Mouse (Mus musculus): ENCODE results near the gene Slc38a10. TPM values are rescaled to one million over a fixed set of nuclear protein-coding genes. Genes with fewer than 3 reads are reported as not detected.

The Slc38a10 gene
- polyA plus RNA-seq, 1 experiment: 81.9 TPM

DNA sequence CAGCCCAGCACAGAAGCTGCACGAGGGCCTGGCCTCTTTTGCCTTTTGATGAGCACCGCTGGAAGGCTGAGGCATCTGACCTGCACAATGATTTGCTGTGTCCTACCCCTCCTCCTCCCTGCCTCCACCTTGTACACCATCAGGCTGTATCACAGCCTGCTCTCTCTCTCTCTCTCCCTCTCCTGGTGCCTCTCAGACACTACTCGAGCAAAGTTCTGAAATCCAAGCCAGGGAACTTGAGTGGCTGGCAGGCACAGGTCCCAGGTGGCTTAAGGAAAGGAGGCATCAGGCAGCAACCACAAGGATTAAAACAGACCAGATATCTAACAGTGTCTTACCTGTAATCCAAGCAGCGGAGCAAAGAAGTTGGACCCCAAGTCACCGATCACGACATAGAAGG, 10.9 kb downstream of the Slc38a10 start:
- peaks cover 9% of the 10 kb centered on the region; the same call in 1 of the 2 replicates for H3K4me1 ChIP-seq (ENCODE audit: control insufficient read depth, insufficient read depth, insufficient read length)
- WGBS: 85% methylated on average over 6 of the region's 6 CpGs
- TF ChIP-seq CTCF (IDR thresholded peaks at IDR 0.05; ENCODE audit: extremely low read depth, insufficient read depth, insufficient read length, insufficient replicate concordance) (no peak), POLR2A (IDR thresholded peaks at IDR 0.05; ENCODE audit: low read depth, low read length) (no peak)

DNA sequence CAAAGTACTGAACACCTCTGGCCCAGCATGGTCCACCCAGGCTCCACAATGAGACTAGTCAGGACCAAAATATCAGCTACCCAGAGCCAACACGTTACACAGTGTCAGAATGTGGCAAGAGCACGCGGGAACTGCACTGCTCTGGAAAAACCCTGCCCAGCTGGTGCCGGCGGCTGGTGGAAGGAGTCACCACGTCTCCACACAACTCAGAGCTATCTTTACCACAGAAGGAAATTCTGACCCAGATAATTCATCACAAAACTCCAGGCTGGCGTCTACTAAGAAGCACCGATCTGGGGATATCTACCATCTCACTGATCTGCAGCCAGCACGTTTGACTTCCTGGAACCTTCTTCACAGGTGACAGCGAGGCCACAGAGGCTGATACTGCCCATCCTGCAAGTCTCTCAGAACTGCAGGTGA, 11.8 kb downstream of the Slc38a10 start:
- TF ChIP-seq POLR2A (IDR thresholded peaks at IDR 0.05; ENCODE audit: low read depth, low read length) (no peak), CTCF (IDR thresholded peaks at IDR 0.05; ENCODE audit: extremely low read depth, insufficient read depth, insufficient read length, insufficient replicate concordance) (no peak)
- no peaks in the 10 kb centered on the region for H3K27me3 ChIP-seq (ENCODE audit: control insufficient read depth, insufficient read depth, low read length)
- H3K4me3 ChIP-seq (ENCODE audit: extremely low read depth, insufficient read depth, insufficient read length): no peak overlapping the region
- H3K27ac ChIP-seq (ENCODE audit: insufficient read depth, low read length): no peak overlapping the region
- peaks cover 9% of the 10 kb centered on the region; the same call in 1 of the 2 replicates for H3K4me1 ChIP-seq (ENCODE audit: control insufficient read depth, insufficient read depth, insufficient read length)
- no peak for DNase-seq (ENCODE audit: low read depth in 1 of 2, low spot score in 2 of 2)
- peaks cover 24% of the 10 kb centered on the region for H3K36me3 ChIP-seq (ENCODE audit: control insufficient read depth, insufficient read depth, low read length)
- 64% methylated on average over 10 of the region's 10 CpGs for WGBS

More for the DNA sequence above, 10.9 kb downstream of the Slc38a10 start:
- H3K4me3 ChIP-seq (ENCODE audit: extremely low read depth, insufficient read depth, insufficient read length): no peak overlapping the region
- DNase-seq (ENCODE audit: low read depth in 1 of 2, low spot score in 2 of 2): no peak
- peaks cover 23% of the 10 kb centered on the region for H3K36me3 ChIP-seq (ENCODE audit: control insufficient read depth, insufficient read depth, low read length)
- no peak overlapping the region for H3K27ac ChIP-seq (ENCODE audit: insufficient read depth, low read length)
- H3K27me3 ChIP-seq (ENCODE audit: control insufficient read depth, insufficient read depth, low read length): no peaks in the 10 kb centered on the region

DNA sequence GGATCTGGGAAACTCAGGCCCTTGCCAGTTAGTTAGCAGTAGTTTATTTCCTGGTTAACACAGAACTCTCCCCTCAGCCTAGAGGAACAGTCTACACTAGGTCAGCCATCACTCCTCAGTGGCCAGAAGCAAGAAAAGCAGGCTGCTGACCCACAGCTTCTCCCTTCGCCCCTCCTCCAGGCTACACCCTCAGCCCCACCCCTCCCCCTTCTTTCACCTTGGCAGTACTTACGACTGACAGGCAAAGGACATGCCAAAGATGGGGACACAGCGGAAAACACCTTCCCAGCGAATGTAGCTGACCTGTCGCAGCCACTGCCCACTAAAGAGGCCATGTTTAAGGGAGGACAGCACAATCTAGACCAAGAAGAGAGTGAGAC, 13.5 kb downstream of the Slc38a10 start:
- no peak for DNase-seq (ENCODE audit: low read depth in 1 of 2, low spot score in 2 of 2)
- Histone ChIP-seq H3K4me3 (ENCODE audit: extremely low read depth, insufficient read depth, insufficient read length) (no peak overlapping the region), H3K4me1 (ENCODE audit: control insufficient read depth, insufficient read depth, insufficient read length) (peaks cover 4% of the 10 kb centered on the region; the same call in 1 of the 2 replicates), H3K27ac (ENCODE audit: insufficient read depth, low read length) (no peak overlapping the region), H3K36me3 (ENCODE audit: control insufficient read depth, insufficient read depth, low read length) (peaks cover 28% of the 10 kb centered on the region), H3K27me3 (ENCODE audit: control insufficient read depth, insufficient read depth, low read length) (no peaks in the 10 kb centered on the region)
- 96% methylated on average over 5 of the region's 5 CpGs for WGBS
- TF ChIP-seq CTCF (IDR thresholded peaks at IDR 0.05; ENCODE audit: extremely low read depth, insufficient read depth, insufficient read length, insufficient replicate concordance) (no peak), POLR2A (IDR thresholded peaks at IDR 0.05; ENCODE audit: low read depth, low read length) (no peak)

DNA sequence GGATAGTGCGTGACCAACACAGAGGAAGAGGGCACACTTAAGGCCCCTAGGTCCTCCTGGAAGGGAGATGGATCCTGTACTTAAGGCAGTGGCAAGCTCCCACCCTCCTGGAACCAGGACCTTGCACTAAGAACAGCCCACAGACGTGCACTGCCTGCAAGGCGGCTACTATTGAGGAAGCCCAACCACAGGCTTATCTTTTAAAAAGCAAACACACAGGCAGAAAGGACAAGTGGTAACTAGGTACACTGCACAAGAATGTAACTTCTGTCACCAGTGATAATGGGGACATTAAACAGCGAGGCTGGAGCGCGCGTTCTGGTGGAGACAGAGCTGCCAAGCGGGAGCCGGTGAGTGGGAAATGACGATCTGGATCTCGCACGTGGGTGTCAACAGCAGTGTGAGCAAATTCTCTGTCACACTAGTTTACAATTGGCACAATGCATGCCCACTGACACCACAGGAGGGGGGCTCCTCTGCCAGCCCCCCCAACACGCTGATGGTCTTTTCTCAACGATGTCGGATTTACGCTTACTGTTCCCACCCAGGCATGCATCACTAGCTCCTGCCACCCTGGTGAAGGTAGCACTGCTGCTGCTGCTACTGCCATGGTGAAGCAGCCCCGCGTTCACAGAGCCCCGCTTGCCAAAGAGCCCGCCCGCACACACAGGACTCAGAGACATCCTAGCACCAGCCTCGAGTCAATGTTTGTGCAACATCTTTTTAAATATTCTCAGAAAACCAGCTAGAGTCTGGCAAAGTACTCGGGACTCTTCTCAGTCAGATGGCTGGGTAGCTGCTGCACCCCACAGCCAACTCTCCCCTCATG, 14.1 kb downstream of the Slc38a10 start:
- H3K27ac ChIP-seq (ENCODE audit: insufficient read depth, low read length): no peak overlapping the region
- no peak overlapping the region for H3K4me3 ChIP-seq (ENCODE audit: extremely low read depth, insufficient read depth, insufficient read length)
- no peak for DNase-seq (ENCODE audit: low read depth in 1 of 2, low spot score in 2 of 2)
- H3K27me3 ChIP-seq (ENCODE audit: control insufficient read depth, insufficient read depth, low read length): no peaks in the 10 kb centered on the region
- no peaks in the 10 kb centered on the region for H3K4me1 ChIP-seq (ENCODE audit: control insufficient read depth, insufficient read depth, insufficient read length)
- peaks cover 30% of the 10 kb centered on the region for H3K36me3 ChIP-seq (ENCODE audit: control insufficient read depth, insufficient read depth, low read length)
- WGBS: 86% methylated on average over 23 of the region's 23 CpGs
- TF ChIP-seq CTCF (IDR thresholded peaks at IDR 0.05; ENCODE audit: extremely low read depth, insufficient read depth, insufficient read length, insufficient replicate concordance) (no peak), POLR2A (IDR thresholded peaks at IDR 0.05; ENCODE audit: low read depth, low read length) (no peak)

DNA sequence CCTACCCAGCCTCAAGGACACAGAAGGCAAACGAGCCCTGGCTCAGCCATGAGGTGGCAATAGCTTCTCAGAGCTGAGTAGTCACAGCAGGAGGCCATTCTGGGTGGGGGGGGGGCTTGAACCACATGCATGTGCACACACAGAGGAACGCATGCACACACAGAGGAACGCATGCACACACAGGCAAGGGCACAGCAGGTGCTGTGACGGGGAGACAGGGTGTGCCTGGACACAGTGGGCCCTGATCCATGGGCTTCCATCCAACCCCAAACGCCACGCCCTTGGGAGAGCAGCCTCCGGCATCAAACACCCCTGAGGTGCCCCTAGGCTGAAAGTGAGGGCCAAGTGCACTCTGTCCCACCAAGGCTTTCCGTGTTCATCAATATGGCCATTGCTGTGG, 15.0 kb downstream of the Slc38a10 start:
- no peak overlapping the region for H3K27ac ChIP-seq (ENCODE audit: insufficient read depth, low read length)
- H3K4me3 ChIP-seq (ENCODE audit: extremely low read depth, insufficient read depth, insufficient read length): no peak overlapping the region
- 77% methylated on average over 8 of the region's 8 CpGs for WGBS
- H3K27me3 ChIP-seq (ENCODE audit: control insufficient read depth, insufficient read depth, low read length): no peaks in the 10 kb centered on the region
- peaks cover 32% of the 10 kb centered on the region for H3K36me3 ChIP-seq (ENCODE audit: control insufficient read depth, insufficient read depth, low read length)
- TF ChIP-seq POLR2A (IDR thresholded peaks at IDR 0.05; ENCODE audit: low read depth, low read length) (no peak), CTCF (IDR thresholded peaks at IDR 0.05; ENCODE audit: extremely low read depth, insufficient read depth, insufficient read length, insufficient replicate concordance) (no peak)
- DNase-seq (ENCODE audit: low read depth in 1 of 2, low spot score in 2 of 2): no peak
- H3K4me1 ChIP-seq (ENCODE audit: control insufficient read depth, insufficient read depth, insufficient read length): no peaks in the 10 kb centered on the region

DNA sequence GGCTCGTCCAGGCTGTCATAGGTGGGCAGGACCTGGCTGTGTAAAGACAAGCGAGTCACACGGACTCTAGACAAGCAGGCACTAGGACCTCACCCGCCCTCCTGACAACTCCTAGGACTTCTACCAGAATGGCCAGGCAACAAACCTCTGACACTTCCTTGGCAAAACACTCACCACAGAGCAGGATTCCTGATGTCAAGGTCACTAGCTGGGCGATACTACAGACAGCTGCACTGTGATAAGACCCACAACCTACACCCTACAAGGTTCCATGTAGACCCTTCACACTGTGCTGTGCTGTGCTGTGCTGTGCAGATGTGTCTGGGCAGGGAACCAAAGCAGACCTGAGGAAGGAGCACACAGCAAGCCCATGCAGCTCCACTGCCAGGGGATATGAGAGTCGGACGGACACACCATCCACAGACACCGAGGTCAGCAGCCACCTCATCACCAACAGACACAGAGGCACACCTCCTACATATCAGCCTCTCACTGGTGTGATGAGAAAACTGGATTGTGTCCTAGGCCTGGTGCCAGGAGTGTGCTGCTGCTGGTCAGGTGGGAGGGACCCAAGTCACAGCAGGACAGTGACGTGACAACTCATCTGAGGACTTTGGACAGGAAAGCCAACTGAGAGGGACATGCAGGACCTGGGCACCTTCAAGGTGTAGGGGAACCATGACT, 16.2 kb downstream of the Slc38a10 start:
- TF ChIP-seq CTCF (IDR thresholded peaks at IDR 0.05; ENCODE audit: extremely low read depth, insufficient read depth, insufficient read length, insufficient replicate concordance): no peak
- no peak for TF ChIP-seq POLR2A (IDR thresholded peaks at IDR 0.05; ENCODE audit: low read depth, low read length)
- Histone ChIP-seq H3K4me1 (ENCODE audit: control insufficient read depth, insufficient read depth, insufficient read length) (no peaks in the 10 kb centered on the region), H3K36me3 (ENCODE audit: control insufficient read depth, insufficient read depth, low read length) (peaks cover 29% of the 10 kb centered on the region), H3K4me3 (ENCODE audit: extremely low read depth, insufficient read depth, insufficient read length) (no peak overlapping the region), H3K27me3 (ENCODE audit: control insufficient read depth, insufficient read depth, low read length) (no peaks in the 10 kb centered on the region), H3K27ac (ENCODE audit: insufficient read depth, low read length) (no peak overlapping the region)
- WGBS: 85% methylated on average over 9 of the region's 9 CpGs
- no peak for DNase-seq (ENCODE audit: low read depth in 1 of 2, low spot score in 2 of 2)
